Mouse (Mus musculus): Measurements from ENCODE around the gene Tuba4a. TPM values are rescaled to one million over a fixed set of nuclear protein-coding genes. Genes with fewer than 3 reads are reported as not detected.

Tuba4a gene
- 124 and 168 TPM in 2 replicates for polyA plus RNA-seq (2015; fragmentation: Nextera tagmentation; extraction: Ambion mirVana)

- peaks cover 14% of the 10 kb centered on the region for H3K36me3 ChIP-seq
- peaks cover 53% of the 10 kb centered on the region for H3K27me3 ChIP-seq
- ATAC-seq (ENCODE audit: insufficient number of reproducible peaks, low FRiP score, low TSS enrichment, low read depth): no peak
- WGBS: 2% methylated on average over 34 of the region's 34 CpGs
- H3K4me3 ChIP-seq: peak within 1 kb of the TSS; percentile 57
- H3K4me1 ChIP-seq: peaks cover 22% of the 10 kb centered on the region
- peak within 1 kb of the TSS; percentile 96 for H3K4me2 ChIP-seq
- H3K27ac ChIP-seq: peak within 1 kb of the TSS; percentile 43
- no peaks in the 10 kb centered on the region for H3K9me3 ChIP-seq
- peak within 1 kb of the TSS; percentile 36 for H3K9ac ChIP-seq
Observed at GRCm38 (mm10) chr1:75219531-75219930, at the start of gene Tuba4a. Tuba4a (minus strand) TSS chr1:75219865.

DNA sequence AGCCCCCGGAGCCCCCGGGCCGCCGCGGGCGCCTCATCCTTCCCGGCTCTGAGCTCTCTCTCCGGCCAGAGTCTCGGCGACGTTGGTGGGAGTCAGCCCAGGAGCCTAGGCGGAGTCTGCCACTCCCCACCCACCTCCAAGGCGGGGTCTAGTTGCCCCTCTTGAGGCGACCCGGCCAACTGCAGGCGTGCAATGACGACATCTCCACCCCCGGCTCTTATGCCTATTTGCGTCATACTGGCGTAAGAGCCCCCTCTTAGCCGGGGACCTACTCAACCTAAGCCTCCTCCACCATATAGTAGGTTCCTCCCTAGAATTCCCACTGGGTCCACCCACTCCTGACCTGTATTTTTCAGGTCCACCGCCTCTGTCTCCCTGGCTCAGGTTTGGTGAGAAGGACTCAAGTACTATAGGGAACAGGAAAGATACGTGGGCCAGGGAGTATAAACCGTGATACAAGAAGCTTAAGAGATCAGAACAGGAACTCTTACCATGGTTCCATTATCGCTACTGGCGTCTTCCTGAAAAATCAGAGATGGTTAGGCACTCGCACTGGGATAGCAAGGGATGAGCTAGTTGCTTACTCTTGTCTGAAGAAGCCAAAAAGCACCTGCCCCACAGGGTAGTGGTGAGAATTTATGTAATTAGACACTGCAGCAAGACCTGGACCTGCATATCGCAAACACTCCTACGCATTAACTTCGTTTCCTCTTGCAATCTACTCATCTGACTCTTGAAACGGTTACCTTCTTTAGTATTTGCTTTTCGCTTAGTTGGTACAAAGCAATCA, 44.6 kb upstream of the Tuba4a start, which contains the start of gene Ptprn:
Ptprn (minus strand) TSS at position 412 of the 790 bp plus-strand sequence.
- Histone ChIP-seq H3K9me3 (no peaks in the 10 kb centered on the region), H3K27ac (no peak within 1 kb of the TSS), H3K4me2 (no peak within 1 kb of the TSS), H3K4me3 (no peak within 1 kb of the TSS), H3K36me3 (no peaks in the 10 kb centered on the region), H3K9ac (no peak within 1 kb of the TSS), H3K4me1 (peaks cover 3% of the 10 kb centered on the region; the same call in 1 of the 2 replicates), H3K27me3 (peaks cover 69% of the 10 kb centered on the region)
- no peak for ATAC-seq (ENCODE audit: insufficient number of reproducible peaks, low FRiP score, low TSS enrichment, low read depth)
- WGBS: 11% methylated on average over 32 of the region's 32 CpGs

- H3K36me3 ChIP-seq: no peaks in the 10 kb centered on the region
- no peak overlapping the region for H3K27ac ChIP-seq
- no peak overlapping the region for H3K9ac ChIP-seq
- no peak overlapping the region for H3K4me2 ChIP-seq
- no peak overlapping the region for H3K4me3 ChIP-seq
- H3K9me3 ChIP-seq: no peaks in the 10 kb centered on the region
- H3K4me1 ChIP-seq: peaks cover 3% of the 10 kb centered on the region; the same call in 1 of the 2 replicates
- H3K27me3 ChIP-seq: peaks cover 60% of the 10 kb centered on the region
- 2% methylated on average over 40 of the region's 40 CpGs for WGBS
- ATAC-seq (ENCODE audit: insufficient number of reproducible peaks, low FRiP score, low TSS enrichment, low read depth): no peak
Observed at GRCm38 (mm10) chr1:75262969-75263951, 43.6 kb upstream of the Tuba4a start.

DNA sequence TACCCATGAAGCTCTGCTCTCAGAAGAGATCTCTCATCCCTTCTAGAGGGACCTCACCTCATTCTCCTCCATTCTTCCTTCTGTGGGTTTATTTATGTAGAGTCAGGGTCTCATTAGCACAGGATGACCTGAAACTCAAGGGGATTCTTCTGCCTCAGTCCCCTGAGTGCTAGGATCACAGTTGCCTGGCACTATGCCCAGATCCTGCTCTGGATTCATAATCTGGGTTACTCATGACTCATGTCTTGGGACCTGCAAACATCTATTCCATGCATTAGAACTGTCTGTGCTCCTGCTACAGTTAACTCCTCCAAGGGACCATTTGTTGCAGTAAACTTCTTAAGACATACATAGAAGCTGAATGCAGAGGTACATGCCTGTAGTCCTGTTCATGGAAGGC, 41.6 kb upstream of the Tuba4a start:
- no peaks in the 10 kb centered on the region for H3K9me3 ChIP-seq
- no peaks in the 10 kb centered on the region for H3K36me3 ChIP-seq
- H3K4me2 ChIP-seq: no peak overlapping the region
- H3K27ac ChIP-seq: no peak overlapping the region
- H3K4me3 ChIP-seq: no peak overlapping the region
- no peak for ATAC-seq (ENCODE audit: insufficient number of reproducible peaks, low FRiP score, low TSS enrichment, low read depth)
- no peak overlapping the region for H3K9ac ChIP-seq
- peaks cover 3% of the 10 kb centered on the region; the same call in 1 of the 2 replicates for H3K4me1 ChIP-seq
- H3K27me3 ChIP-seq: peaks cover 56% of the 10 kb centered on the region

GRCm38 (mm10) chr1:75255516-75256046, 35.9 kb upstream of the Tuba4a start:
- no peak for ATAC-seq (ENCODE audit: insufficient number of reproducible peaks, low FRiP score, low TSS enrichment, low read depth)

DNA sequence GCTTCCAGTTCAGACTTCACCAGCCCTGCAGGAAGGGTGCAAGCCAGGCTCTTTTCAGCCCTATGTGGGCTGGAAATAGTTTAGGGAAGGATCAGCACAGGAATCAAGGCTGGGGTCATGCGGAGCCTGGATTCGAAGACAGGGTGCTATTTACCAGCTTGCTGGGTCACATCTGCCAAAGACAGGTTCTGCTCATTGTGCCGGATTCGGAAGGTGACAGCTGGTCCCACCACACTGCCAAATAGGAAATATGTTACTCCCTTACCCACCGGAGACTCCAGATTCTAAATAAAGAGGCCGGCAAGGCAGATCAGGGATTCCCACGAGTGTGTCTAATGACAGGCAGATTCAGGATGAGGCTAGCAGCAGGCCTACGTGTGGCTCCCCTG, 35.0 kb upstream of the Tuba4a start:
- H3K9me3 ChIP-seq: no peaks in the 10 kb centered on the region
- no peak for ATAC-seq (ENCODE audit: insufficient number of reproducible peaks, low FRiP score, low TSS enrichment, low read depth)
- 72% methylated on average over 8 of the region's 8 CpGs for WGBS
- H3K27ac ChIP-seq: no peak overlapping the region
- peaks cover 12% of the 10 kb centered on the region; the same call in 1 of the 2 replicates for H3K27me3 ChIP-seq
- H3K9ac ChIP-seq: no peak overlapping the region
- H3K4me1 ChIP-seq: peaks cover 7% of the 10 kb centered on the region
- H3K36me3 ChIP-seq: no peaks in the 10 kb centered on the region
- no peak overlapping the region for H3K4me2 ChIP-seq
- H3K4me3 ChIP-seq: no peak overlapping the region

More at GRCm38 (mm10) chr1:75255516-75256046, 35.9 kb upstream of the Tuba4a start:
- Histone ChIP-seq H3K4me1 (peaks cover 7% of the 10 kb centered on the region), H3K9me3 (no peaks in the 10 kb centered on the region), H3K36me3 (no peaks in the 10 kb centered on the region), H3K4me3 (no peak overlapping the region), H3K4me2 (no peak overlapping the region), H3K27me3 (peaks cover 17% of the 10 kb centered on the region), H3K27ac (no peak overlapping the region), H3K9ac (no peak overlapping the region)
- 65% methylated on average over 10 of the region's 10 CpGs for WGBS

- H3K4me3 ChIP-seq: no peak overlapping the region
- ATAC-seq (ENCODE audit: insufficient number of reproducible peaks, low FRiP score, low TSS enrichment, low read depth): no peak
Observed at GRCm38 (mm10) chr1:75253849-75254624, 34.4 kb upstream of the Tuba4a start.

GRCm38 (mm10) chr1:75253029-75253428, 33.4 kb upstream of the Tuba4a start:
- Histone ChIP-seq H3K4me3 (no peak overlapping the region), H3K9ac (no peak overlapping the region), H3K4me2 (no peak overlapping the region), H3K27ac (no peak overlapping the region), H3K9me3 (no peaks in the 10 kb centered on the region), H3K4me1 (peaks cover 13% of the 10 kb centered on the region), H3K27me3 (peaks cover 12% of the 10 kb centered on the region; the same call in 1 of the 2 replicates), H3K36me3 (no peaks in the 10 kb centered on the region)
- 73% methylated on average over 16 of the region's 16 CpGs for WGBS
- ATAC-seq (ENCODE audit: insufficient number of reproducible peaks, low FRiP score, low TSS enrichment, low read depth): no peak

More at GRCm38 (mm10) chr1:75253849-75254624, 34.4 kb upstream of the Tuba4a start:
- no peaks in the 10 kb centered on the region for H3K36me3 ChIP-seq
- peaks cover 12% of the 10 kb centered on the region; the same call in 1 of the 2 replicates for H3K27me3 ChIP-seq
- WGBS: 63% methylated on average over 16 of the region's 16 CpGs
- H3K9ac ChIP-seq: no peak overlapping the region
- H3K9me3 ChIP-seq: no peaks in the 10 kb centered on the region
- no peak overlapping the region for H3K4me2 ChIP-seq
- H3K4me1 ChIP-seq: peaks cover 7% of the 10 kb centered on the region
- no peak overlapping the region for H3K27ac ChIP-seq

DNA sequence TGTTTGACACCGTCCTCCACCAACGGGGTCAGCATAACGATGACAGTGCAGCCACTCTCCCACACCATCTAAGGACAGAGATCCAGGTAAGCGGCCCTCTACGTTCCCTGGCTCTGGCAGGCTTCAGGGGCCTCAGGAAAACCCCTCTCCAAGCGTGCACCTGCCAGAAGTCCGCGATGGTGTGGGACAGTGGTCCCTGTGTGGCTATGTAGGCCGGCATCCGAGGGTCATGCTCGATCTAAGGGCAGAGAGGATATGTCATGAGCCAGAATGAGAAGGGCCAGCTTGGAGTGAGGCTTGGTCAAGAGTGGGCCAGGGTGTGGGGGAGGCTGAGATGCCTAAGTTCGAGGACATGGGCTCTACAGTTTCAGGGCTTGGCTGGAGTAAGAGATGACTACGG, 32.6 kb upstream of the Tuba4a start:
- Histone ChIP-seq H3K27me3 (peaks cover 12% of the 10 kb centered on the region; the same call in 1 of the 2 replicates), H3K4me1 (peaks cover 20% of the 10 kb centered on the region), H3K9ac (no peak overlapping the region), H3K4me2 (no peak overlapping the region), H3K36me3 (no peaks in the 10 kb centered on the region), H3K4me3 (no peak overlapping the region), H3K27ac (no peak overlapping the region), H3K9me3 (no peaks in the 10 kb centered on the region)
- WGBS: 75% methylated on average over 13 of the region's 13 CpGs
- no peak for ATAC-seq (ENCODE audit: insufficient number of reproducible peaks, low FRiP score, low TSS enrichment, low read depth)

DNA sequence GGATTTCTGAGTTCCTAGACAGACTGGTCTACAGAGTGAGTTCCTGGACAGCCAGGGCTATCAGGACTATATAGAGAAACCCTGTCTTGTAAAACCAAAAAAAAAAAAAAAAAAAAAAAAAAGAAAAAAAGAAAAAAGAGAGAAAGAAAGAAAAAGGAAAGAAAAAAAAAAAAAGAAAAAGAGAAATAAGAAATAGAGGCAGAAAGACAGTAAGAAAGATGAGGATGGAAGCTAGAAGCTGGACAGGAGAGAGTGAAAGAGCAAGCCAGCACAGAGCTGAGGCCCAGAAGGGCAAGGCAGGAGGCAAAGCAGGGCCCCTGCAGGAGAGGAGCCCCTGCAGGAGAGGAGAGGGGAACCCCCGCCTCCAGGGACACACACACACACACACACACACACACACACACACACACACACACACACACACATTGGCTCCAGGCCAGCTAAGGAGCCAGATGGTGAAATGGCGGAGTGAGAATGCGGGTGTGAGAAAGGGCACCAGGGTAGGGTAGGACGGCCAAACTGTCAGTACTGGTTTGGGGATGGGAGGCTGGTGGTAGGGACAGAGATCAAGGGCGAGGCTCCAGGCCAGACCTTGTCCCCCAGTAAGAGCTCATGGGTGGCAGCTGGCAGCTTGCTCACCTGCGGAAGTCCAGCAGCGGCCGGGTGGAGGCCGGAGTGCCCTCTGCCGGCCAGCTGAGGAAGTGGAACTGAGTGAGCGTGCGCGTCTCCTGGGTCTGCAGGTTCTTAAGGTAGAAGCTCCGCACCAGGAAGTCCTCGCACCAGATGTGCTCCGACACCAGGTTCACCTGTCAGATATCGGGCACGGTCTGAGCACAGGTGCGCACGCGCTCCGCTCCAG, 31.7 kb upstream of the Tuba4a start:
- ATAC-seq (ENCODE audit: insufficient number of reproducible peaks, low FRiP score, low TSS enrichment, low read depth): no peak; the same call in 1 of the 2 replicates
- Histone ChIP-seq H3K9me3 (no peaks in the 10 kb centered on the region), H3K27ac (no peak overlapping the region), H3K27me3 (peaks cover 9% of the 10 kb centered on the region; the same call in 1 of the 2 replicates), H3K36me3 (no peaks in the 10 kb centered on the region), H3K4me2 (peak overlapping the region; percentile 49), H3K4me3 (peak overlapping the region; percentile 26), H3K4me1 (peaks cover 22% of the 10 kb centered on the region), H3K9ac (no peak overlapping the region)
- WGBS: 2% methylated on average over 21 of the region's 22 CpGs

All from limb, embryonic 15.5 days (tissue).